Mouse (Mus musculus) brown adipose tissue, adult 24 weeks (tissue): ENCODE data around the gene Aig1. TPM values are rescaled to one million over a fixed set of nuclear protein-coding genes. Genes with fewer than 3 reads are reported as not detected.

ENCODE experiments used
- H3K27ac ChIP-seq: fragments of 200-500 bp; replicated peaks from 2 replicates; pipeline ENCODE4 v1.5.1; 2012; ENCODE audit warnings: low read depth, mild to moderate bottlenecking, low read length
- H3K4me1 ChIP-seq: fragments of 200-500 bp; 2 replicates; pipeline ENCODE4 v1.6.1; 2012; ENCODE audit warnings: low read length, mixed read lengths; ENCODE audit not compliant: control insufficient read depth, insufficient read depth, insufficient read length
- H3K4me3 ChIP-seq: fragments of 200-500 bp; 2 replicates; pipeline ENCODE4 v1.5.1; 2012; ENCODE audit warnings: low read depth, mild to moderate bottlenecking, low read length, moderate library complexity; ENCODE audit not compliant: insufficient read depth
- polyA plus RNA-seq: library from polyadenylated mRNA; stranded (reverse); fragments of >200 nt; gene quantifications from 2 replicates; pipeline ENCODE4 v1.2.4, GENCODE M21; 2012; ENCODE audit not compliant: missing spikeins, insufficient read depth, insufficient read length

Gene Aig1
- polyA plus RNA-seq, 1 experiment = 25.0 TPM

- Histone ChIP-seq H3K27ac (no peak overlapping the region), H3K4me1 (no peaks in the 10 kb centered on the region), H3K4me3 (no peak overlapping the region)
Observed at GRCm38 (mm10) chr10:13600926-13601325, 267.9 kb downstream of the Aig1 start.

GRCm38 (mm10) chr10:13597491-13597890 is 271.3 kb downstream of the Aig1 start:
- Histone ChIP-seq H3K4me1 (no peaks in the 10 kb centered on the region), H3K4me3 (no peak overlapping the region)

More at GRCm38 (mm10) chr10:13597491-13597890, 271.3 kb downstream of the Aig1 start:
- no peak overlapping the region for H3K27ac ChIP-seq

Other genes starting within 250 kb of the Aig1 start
- gene Hivep2, start 97.1 kb upstream of the Aig1 start, polyA plus RNA-seq = 11.9 and 12.6 TPM in 2 replicates